Comparison of ENCODE assay signal across 8 mouse cellular contexts in genomic region chr8:12916156-12916900, GRCm38 (mm10). TPM values are rescaled to one million over a fixed set of nuclear protein-coding genes. Genes with fewer than 3 reads are reported as not detected.
DNase-seq lines count a peak whose midpoint lies in the region; ATAC-seq lines count a peak whose summit lies in the region.

No protein-coding gene starts in this region.

- H3K9ac ChIP-seq in liver, embryonic 11.5 days (ENCODE audit: low read depth, low read length): no peak overlapping the region
- H3K9ac ChIP-seq in embryonic facial prominence, embryonic 13.5 days: peak overlapping the region; percentile 76
- peak overlapping the region; percentile 72 for H3K9ac ChIP-seq in hindbrain, embryonic 16.5 days (ENCODE audit: low read depth, low read length)
- H3K9ac ChIP-seq in neural tube, embryonic 13.5 days: peak overlapping the region; percentile 84

- ATAC-seq in liver, embryonic 11.5 days (replicated peaks; ENCODE audit: low FRiP score): no peak
- no peak for ATAC-seq in embryonic facial prominence, embryonic 13.5 days (ENCODE audit: insufficient number of reproducible peaks, insufficient read depth, low FRiP score, low TSS enrichment, low read depth)
- no peak for ATAC-seq in hindbrain, embryonic 16.5 days
- peak; percentile 34; the same call in 1 of the 2 replicates for ATAC-seq in neural tube, embryonic 13.5 days (ENCODE audit: low read depth)

- H3K27ac ChIP-seq in liver, embryonic 11.5 days (ENCODE audit: low read depth, low read length): no peak overlapping the region
- H3K27ac ChIP-seq in embryonic facial prominence, embryonic 13.5 days: no peak overlapping the region
- H3K27ac ChIP-seq in hindbrain, embryonic 16.5 days (ENCODE audit: low read depth, low read length): peak overlapping the region; percentile 86
- peak overlapping the region; percentile 86 for H3K27ac ChIP-seq in neural tube, embryonic 13.5 days (replicated peaks)

- H3K27me3 ChIP-seq in liver, embryonic 11.5 days (replicated peaks; ENCODE audit: control insufficient read depth, insufficient read depth, low read length): peaks cover 23% of the 10 kb centered on the region
- H3K27me3 ChIP-seq in embryonic facial prominence, embryonic 13.5 days: no peaks in the 10 kb centered on the region
- no peaks in the 10 kb centered on the region for H3K27me3 ChIP-seq in hindbrain, embryonic 16.5 days (replicated peaks; ENCODE audit: control insufficient read depth, insufficient read depth, low read length)
- H3K27me3 ChIP-seq in neural tube, embryonic 13.5 days: no peaks in the 10 kb centered on the region

- no peaks in the 10 kb centered on the region for H3K9me3 ChIP-seq in liver, embryonic 11.5 days (ENCODE audit: control insufficient read depth, low read length)
- no peaks in the 10 kb centered on the region for H3K9me3 ChIP-seq in embryonic facial prominence, embryonic 13.5 days
- H3K9me3 ChIP-seq in hindbrain, embryonic 16.5 days (ENCODE audit: control insufficient read depth, low read length): no peaks in the 10 kb centered on the region
- H3K9me3 ChIP-seq in neural tube, embryonic 13.5 days: no peaks in the 10 kb centered on the region

- 66% methylated on average over 16 of the region's 16 CpGs for WGBS in liver, embryonic 11.5 days
- 58% methylated on average over 16 of the region's 16 CpGs for WGBS in embryonic facial prominence, embryonic 13.5 days
- 42% methylated on average over 16 of the region's 16 CpGs for WGBS in hindbrain, embryonic 16.5 days
- 55% methylated on average over 16 of the region's 16 CpGs for WGBS in neural tube, embryonic 13.5 days

- peak overlapping the region; percentile 58; the same call in 1 of the 2 replicates for H3K4me2 ChIP-seq in liver, embryonic 11.5 days
- H3K4me2 ChIP-seq in embryonic facial prominence, embryonic 13.5 days: peak overlapping the region; percentile 94
- H3K4me2 ChIP-seq in hindbrain, embryonic 16.5 days (ENCODE audit: low read length): peak overlapping the region; percentile 79
- peak overlapping the region; percentile 91 for H3K4me2 ChIP-seq in neural tube, embryonic 13.5 days

- DNase-seq in liver, embryonic 11.5 days (ENCODE audit: low spot score): no peak
- DNase-seq in liver: no peak
- no peak for DNase-seq in frontal cortex, adult 2 months (ENCODE audit: extremely low spot score in 1 of 2, low spot score in 1 of 2)
- DNase-seq in layer of hippocampus, adult 11-12 months (ENCODE audit: low spot score): no peak
- no peak for DNase-seq in gastrocnemius, postnatal 10 days

- peak overlapping the region; percentile 38; the same call in 1 of the 2 replicates for H3K4me3 ChIP-seq in liver, embryonic 11.5 days (ENCODE audit: low read depth, low read length)
- peak overlapping the region; percentile 62 for H3K4me3 ChIP-seq in embryonic facial prominence, embryonic 13.5 days
- H3K4me3 ChIP-seq in hindbrain, embryonic 16.5 days (ENCODE audit: low read length): peak overlapping the region; percentile 59
- H3K4me3 ChIP-seq in neural tube, embryonic 13.5 days: peak overlapping the region; percentile 54

- no peaks in the 10 kb centered on the region for H3K4me1 ChIP-seq in liver, embryonic 11.5 days (replicated peaks; ENCODE audit: control insufficient read depth, insufficient read depth, low read length)
- peaks cover 22% of the 10 kb centered on the region for H3K4me1 ChIP-seq in embryonic facial prominence, embryonic 13.5 days
- H3K4me1 ChIP-seq in hindbrain, embryonic 16.5 days (ENCODE audit: control insufficient read depth, insufficient read depth, low read depth, low read length): peaks cover 20% of the 10 kb centered on the region
- H3K4me1 ChIP-seq in neural tube, embryonic 13.5 days (replicated peaks): peaks cover 45% of the 10 kb centered on the region

- no peaks in the 10 kb centered on the region for H3K36me3 ChIP-seq in liver, embryonic 11.5 days (ENCODE audit: control insufficient read depth, insufficient read depth, low read length)
- 0 out of 2 replicates have a peak, but pooled peaks cover 8% of the 10 kb centered on the region for H3K36me3 ChIP-seq in embryonic facial prominence, embryonic 13.5 days
- H3K36me3 ChIP-seq in hindbrain, embryonic 16.5 days (ENCODE audit: control insufficient read depth, insufficient read depth, low read length): no peaks in the 10 kb centered on the region
- no peaks in the 10 kb centered on the region for H3K36me3 ChIP-seq in neural tube, embryonic 13.5 days

RNA-seq across cellular contexts. Expression of gene Mcf2l, which starts 42.7 kb away (rescaled TPM):
- 3.4 and 4.3 TPM in 2 replicates for polyA plus RNA-seq in liver, embryonic 11.5 days (2014; fragmentation: Nextera tagmentation; extraction: Ambion mirVana)
- polyA plus RNA-seq in embryonic facial prominence, embryonic 13.5 days (2015; fragmentation: Nextera tagmentation; extraction: Ambion mirVana): 13.1 and 16.1 TPM in 2 replicates
- polyA plus RNA-seq in hindbrain, embryonic 16.5 days (2015; fragmentation: Nextera tagmentation; extraction: Ambion mirVana): 142 and 159 TPM in 2 replicates
- 107 and 116 TPM in 2 replicates for polyA plus RNA-seq in neural tube, embryonic 13.5 days (2015; fragmentation: Nextera tagmentation; extraction: Ambion mirVana)
- 166 and 193 TPM in 2 replicates for polyA plus RNA-seq in frontal cortex, adult 2 months (2012; rRNA removed)
- total RNA-seq in gastrocnemius, postnatal 10 days (2021): 10 to 100 TPM; 28.4 to 30.9 TPM

Comparison
In these comparisons a context has a peak if more than half of its experiments do, and no peak if none do; other contexts are left out.
1. H3K27ac ChIP-seq: peak in hindbrain, embryonic 16.5 days (single experiment) and neural tube, embryonic 13.5 days (single experiment); none in liver, embryonic 11.5 days (single experiment) and embryonic facial prominence, embryonic 13.5 days (single experiment).
2. Peak in every context shown above with its lines, with median percentiles within 50 percentile points of each other: H3K4me2 ChIP-seq and H3K4me3 ChIP-seq.